Mouse (Mus musculus) thymus, postnatal 4 days (tissue): Measurements from ENCODE around the gene Snx9.

Experiments
- DNase-seq: peaks from one replicate; pipeline ENCODE4 v3.0.0; 2021

The Snx9 gene

DNA sequence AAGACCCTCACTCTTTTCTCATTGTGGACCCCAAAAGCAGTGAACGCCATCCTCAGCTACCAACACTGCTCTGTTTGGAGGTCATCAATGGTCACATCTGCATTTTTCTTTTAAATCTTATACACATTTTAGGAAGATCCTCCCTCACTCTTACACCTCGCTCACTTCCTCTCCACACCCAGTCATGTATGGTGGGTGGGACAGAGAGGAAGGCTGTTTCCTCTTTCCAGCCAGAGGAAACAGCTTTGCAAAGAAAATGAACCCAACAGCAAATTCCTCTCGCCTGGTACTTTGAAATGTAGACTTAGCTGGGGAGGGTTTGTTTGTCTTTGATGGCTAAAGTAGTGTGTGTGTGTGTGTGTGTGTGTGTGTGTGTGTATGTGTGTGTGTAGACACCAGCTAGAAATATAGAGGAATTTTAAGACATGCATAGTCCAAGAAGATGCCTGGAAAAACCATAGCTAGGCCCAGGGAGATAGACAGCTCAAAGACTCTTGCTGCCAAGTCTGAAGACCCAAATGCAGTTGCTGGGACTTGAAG lies 33.2 kb upstream of the Snx9 start:
- no peak for DNase-seq

DNA sequence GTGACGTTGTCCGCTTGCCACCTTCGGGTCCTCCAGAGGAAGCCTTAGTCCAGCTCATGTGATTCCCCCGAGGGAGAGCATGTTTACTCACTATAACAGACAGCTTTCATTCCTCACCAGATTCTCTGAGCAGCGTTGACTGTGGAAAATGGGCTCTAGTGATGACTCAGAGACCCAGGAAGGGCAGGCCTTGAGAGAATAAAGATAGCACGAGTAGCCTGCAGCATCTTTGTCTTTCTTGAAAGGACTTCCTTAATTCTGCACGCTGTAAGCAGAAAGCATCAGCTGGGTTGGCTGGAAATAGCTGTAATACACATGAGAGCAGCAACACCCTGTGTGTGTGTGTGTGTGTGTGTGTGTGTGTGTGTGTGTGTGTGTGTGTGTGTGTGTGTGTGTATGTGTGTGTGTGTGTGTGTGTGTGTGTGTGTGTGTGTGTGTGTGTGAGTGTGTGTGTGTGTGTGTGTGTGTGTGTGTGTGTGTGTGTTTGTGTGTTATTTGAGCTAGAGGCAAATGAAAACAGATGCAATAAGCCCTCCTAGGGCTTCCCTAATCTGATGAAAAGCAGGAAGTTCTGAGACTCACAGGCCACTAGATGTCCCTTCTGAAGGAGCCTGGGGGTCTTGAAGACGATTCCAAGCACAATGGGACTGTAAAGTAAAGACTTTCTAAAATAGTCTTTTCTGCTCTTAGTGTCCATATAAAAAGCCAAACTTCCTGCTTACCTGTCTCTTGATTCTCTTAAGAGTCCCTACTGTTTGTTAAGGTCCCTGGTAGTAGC lies 27.1 kb upstream of the Snx9 start:
- no peak for DNase-seq

GRCm38 (mm10) chr17:5814641-5814920 lies 26.5 kb upstream of the Snx9 start:
- no peak for DNase-seq

GRCm38 (mm10) chr17:5817871-5818270 lies 23.3 kb upstream of the Snx9 start:
- no peak for DNase-seq

- no peak for DNase-seq
These were observed 22.0 kb upstream of the Snx9 start for GRCm38 (mm10) chr17:5819105-5819504.

GRCm38 (mm10) chr17:5819799-5820201 lies 21.3 kb upstream of the Snx9 start:
- DNase-seq = no peak

DNA sequence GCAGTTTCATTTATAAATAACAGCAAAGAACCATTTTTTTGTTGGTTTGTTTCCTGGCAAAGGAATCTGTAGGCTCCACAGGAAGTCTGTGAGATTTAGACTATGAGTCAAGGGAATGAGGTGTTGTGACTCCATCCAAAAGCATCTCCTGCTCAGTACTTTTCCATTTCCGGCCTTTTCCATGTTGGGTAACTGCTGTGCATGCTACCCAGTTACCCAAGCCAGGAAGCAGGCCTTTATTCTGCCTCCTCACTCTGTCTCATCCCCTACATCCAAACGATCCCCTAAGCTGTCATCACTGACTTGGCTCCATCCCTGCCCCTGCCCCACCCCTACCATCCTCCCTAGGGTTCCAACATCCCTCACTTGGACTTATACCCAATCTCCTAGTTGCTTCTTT lies 18.6 kb upstream of the Snx9 start:
- no peak for DNase-seq

GRCm38 (mm10) chr17:5823032-5823431 lies 18.1 kb upstream of the Snx9 start:
- DNase-seq = no peak

DNA sequence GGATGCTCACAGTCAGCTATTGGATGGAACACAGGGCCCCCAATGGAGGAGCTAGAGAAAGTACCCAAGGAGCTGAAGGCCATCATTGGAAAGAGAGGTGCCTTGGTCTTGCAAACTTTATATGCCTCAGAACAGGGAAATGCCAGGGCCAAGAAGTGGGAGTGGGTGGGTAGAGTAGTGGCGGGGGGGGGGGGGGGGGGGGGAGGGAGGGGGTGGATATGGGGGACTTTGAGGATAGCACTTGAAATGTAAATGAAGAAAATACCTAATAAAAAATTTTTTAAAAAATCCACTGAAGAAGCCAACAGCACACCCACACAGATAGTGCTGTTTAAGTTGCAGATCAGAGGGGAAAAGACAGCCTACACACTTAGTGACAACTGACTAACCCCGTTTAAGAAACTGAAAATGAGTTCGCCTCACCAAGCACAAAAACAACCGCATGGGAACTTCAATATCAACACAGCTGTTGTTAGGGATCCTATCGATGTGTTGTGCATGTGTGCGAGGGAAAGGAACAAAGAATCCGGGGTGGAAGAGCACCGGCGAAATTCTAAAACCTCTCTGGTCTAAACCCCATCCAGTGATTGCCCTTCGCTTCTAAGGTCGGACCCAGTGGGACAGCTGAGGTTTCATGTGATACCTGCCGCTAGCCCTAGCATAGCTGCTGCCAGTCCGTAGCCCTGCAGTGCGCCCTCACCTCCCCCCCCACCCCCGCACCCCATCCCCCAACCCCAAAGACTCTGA lies 13.1 kb upstream of the Snx9 start:
- DNase-seq = no peak

DNA sequence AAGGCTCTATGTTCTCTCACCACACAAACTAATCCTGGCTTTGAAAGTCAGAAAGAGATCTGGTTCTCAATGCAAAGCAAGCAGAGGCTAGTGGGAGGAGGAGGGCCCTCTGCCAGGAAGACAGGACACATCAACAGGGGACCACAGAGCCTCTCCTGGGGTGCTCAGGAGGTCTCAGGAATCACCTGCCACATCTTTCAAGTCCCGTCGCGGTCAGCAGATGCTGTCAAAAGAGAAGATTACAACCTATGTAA lies 12.6 kb upstream of the Snx9 start:
- peak; percentile 31 for DNase-seq

DNA sequence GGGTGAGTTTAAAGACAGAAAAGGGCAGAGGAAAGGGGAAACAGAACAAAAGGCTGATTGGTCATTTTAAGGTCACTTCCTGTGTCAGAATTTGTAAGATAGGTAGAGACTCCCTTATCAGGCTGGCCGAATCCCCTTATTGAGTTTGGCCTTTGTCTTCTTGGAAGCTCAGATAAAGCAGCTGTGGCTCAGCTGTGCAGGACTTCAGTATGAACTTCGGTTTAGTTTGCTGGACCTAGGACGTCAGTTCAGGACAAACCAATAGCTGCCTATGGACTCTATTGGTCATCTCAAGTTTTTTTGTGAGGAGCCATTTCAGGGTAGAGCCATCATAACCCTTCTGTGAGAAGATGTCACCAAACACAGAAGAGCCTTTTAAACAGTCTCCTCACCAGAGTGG lies 12.2 kb upstream of the Snx9 start:
- no peak for DNase-seq

- peak; percentile 63 for DNase-seq
These were observed 11.2 kb upstream of the Snx9 start for GRCm38 (mm10) chr17:5829930-5830329.

GRCm38 (mm10) chr17:5830382-5830781 lies 10.7 kb upstream of the Snx9 start:
- DNase-seq = no peak

DNA sequence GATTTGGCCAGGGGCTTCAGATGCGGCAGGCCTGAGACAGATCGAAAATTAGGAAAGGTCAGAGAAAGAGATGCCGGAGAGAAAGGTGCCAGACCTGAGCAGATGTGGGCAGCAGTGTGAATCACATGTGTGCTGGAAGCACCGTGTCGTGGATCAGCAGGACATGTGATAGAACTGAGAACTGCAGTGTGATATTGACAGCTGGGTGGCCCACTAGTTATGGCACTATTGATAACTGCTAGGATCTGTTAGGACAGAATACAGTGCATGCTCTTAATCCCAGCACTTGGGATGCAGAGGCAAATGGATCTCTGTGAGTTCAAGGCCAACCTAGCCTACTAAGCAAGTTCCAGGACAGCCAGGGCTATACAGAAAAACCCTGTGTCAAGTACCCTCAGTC lies 10.3 kb upstream of the Snx9 start:
- no peak for DNase-seq

DNA sequence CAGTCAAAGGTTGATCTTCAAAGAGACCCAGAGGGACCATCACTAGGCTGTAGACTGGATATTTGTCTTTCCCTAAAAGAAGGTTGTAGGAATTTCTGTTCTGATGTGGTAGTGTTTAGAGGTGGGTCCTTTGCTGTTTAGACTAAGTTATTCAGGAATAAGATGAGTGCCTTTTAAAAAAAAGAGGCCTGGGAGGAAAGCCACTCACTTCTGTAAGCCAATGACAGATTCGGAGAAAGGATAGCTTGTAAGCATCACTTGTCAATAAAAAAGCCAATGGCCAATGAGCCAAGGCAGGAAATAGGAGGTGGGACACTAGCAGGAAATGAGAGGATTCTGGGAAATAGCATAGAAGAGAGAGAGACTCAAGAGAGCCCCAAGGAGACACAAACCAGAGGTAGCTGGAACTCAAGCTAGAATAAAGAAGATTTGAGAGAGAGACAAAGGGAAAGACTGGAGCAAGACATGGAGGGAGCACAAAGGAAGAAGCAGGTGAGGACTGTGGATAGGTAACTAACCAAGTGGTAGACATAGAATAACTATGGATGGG lies 9.8 kb upstream of the Snx9 start:
- DNase-seq = no peak

DNA sequence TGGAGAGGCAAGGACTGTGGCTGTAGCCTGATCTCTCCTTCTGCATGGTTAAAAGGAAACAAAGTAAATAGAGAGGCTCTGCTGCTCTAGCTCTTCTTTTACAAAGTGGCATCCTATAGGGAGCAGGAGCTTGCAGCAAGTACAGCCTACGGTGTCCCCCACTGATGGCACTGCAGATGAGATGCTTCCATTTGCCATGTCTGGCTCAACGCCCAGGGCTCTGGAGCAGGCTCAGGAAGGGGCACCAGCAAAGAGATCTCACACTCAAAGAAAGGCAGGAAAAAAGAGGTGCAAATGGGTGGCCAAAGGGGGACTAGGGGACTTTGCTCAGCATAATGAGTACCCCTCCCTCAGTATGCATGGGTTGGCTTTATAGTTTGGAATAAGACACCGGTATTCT lies 7.0 kb upstream of the Snx9 start:
- no peak for DNase-seq

GRCm38 (mm10) chr17:5834798-5835328 lies 6.3 kb upstream of the Snx9 start:
- no peak for DNase-seq

DNA sequence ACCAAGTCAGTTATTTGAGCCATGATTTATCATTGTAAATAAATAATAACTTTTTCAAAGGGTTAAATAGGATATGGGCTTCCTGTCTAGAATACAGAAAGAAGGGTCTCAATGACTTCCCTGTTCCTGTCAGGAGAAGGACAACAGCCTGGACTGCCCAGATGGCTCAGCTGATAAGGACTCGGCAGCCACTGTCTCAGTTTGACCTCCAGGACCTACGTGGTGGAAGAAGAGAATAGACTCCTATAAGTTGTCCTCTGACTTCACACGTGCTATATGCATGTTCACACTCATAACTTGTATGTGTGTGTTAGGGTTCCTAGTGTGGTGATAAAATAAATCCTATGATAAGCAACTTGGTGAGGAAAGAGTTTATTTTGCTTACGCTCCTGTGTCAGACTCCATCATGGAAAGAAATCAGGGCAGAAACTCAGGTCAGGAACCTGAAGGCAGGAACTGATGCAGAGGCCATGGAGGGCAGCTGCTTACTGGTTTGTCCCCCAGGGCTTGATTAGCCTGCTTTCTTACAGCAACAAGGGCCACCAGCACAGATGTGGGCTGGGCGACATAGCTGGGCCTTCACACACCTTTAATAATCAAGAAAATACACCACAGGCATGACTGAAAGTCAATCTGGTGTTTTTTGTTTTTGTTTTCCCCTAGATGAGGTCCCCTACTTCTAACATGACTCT lies 1.4 kb upstream of the Snx9 start:
- DNase-seq = no peak

DNA sequence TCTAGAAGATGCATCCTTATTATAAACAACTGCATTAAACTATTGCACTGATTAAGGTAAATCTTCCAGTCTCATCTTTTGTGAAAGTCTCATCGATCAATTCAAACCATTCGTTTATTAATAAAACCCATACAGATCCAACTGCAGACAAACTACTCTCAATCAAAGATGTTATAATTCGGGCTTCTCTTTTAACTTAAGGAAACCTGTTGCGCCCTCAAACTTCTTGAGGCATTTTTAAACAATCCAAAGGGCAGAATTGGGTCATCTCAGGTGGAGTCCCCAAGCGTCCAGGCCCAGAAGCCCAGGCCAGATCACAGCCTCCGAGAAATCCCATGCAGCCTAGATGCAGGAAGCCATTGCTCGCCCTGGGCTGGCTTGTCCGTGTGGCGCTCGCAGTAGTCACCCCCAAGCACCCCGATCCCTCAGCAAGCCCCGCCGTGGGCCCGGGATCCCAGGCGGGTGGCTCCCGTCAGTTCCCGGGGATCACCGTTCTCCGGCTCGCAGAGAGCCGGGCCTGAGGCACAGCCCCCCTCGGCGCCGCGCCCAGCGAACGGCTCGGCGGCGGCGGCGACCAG lies 490 bp upstream of the Snx9 start:
- DNase-seq = peak; percentile 53

- DNase-seq = no peak
These were observed 779 bp downstream of the Snx9 start for GRCm38 (mm10) chr17:5841943-5842273.

DNA sequence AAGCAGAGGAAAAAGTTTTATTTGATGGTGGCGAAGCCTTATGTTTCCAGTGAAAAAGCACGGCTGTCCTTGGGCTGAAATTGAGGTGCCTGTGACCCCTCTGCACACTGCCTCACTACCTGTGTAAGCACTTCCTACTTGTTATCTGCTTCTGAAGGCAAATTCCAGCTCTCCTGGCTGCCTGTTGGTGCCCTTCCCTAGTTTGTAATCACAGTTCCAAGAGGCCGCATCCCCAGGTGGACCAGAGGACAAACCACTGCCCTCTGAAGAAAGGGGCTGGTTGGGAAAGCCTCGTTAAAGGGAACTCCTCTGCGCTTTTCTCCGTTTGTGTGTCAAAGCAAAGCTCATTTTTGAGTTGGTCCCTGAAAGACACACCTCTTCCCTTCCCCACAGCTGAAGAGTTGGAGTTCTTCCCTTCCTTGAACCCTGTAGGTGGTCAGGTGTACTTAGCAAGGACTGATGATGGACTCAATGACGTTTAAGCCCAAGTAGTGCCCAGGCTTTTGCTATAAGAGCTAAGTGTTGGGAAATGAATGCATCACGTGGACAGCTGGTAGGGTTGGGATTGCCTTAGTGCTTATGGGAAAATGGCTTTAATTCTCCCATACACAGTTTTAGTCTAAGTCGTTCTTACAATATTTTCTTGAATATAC lies 2.0 kb downstream of the Snx9 start:
- DNase-seq = no peak

GRCm38 (mm10) chr17:5843641-5843990 lies 2.5 kb downstream of the Snx9 start:
- DNase-seq = no peak

DNA sequence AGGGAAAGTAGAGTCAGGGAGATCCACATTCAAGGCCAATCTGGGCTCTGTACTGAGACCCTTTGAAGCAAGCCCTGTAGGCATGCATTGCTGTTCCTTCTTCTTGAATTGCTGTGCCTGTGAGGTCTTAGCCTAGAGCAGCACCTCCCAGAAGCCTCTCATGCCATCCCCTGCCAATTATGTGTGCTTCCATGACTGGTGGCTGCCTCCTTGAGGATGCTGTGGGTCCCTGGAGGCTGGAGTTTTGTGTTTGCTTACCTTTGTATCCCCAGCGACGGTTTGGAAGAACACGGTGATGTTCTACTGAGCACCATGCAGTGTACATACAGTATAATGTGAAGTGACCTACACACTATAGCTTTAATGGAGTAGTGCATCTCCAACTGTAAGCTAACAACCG lies 4.2 kb downstream of the Snx9 start:
- no peak for DNase-seq
